Mouse (Mus musculus) regulatory T cell (primary cell): ENCODE results near the gene Kcnk3.

Experiments used
- in situ Hi-C: fragments of 300-600 bp; cut with MboI, MseI; formaldehyde crosslinking; loops from one replicate; pipeline ENCODE4 v1.15.1; 2025; ENCODE audit warnings: high pct_unique_total_duplicates

Kcnk3 gene

DNA sequence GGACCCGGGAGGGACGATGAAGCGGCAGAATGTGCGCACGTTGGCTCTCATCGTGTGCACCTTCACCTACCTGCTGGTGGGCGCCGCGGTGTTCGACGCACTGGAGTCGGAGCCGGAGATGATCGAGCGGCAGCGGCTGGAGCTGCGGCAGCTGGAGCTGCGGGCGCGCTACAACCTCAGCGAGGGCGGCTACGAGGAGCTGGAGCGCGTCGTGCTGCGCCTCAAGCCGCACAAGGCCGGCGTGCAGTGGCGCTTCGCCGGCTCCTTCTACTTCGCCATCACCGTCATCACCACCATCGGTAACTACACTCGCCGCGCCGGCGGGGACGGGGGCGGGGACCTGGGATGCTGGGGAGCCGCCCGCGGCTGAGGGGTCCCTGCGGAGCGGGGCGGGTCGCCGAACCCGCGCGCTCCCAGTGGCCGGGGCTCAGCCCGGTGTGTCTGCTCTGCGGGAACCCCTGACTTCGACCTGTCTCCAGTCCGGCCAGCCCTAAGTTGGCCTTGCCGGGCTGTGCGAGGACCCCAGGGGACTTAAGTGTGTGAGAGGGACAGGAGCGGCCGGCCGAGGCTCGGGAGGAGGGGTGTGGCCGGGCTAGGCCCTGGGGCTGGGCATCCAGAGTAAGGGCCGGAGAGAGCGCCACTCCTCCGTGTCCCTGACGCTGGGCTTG, 465 bp downstream of the Kcnk3 start:
- in situ Hi-C loops, result no loop called here

DNA sequence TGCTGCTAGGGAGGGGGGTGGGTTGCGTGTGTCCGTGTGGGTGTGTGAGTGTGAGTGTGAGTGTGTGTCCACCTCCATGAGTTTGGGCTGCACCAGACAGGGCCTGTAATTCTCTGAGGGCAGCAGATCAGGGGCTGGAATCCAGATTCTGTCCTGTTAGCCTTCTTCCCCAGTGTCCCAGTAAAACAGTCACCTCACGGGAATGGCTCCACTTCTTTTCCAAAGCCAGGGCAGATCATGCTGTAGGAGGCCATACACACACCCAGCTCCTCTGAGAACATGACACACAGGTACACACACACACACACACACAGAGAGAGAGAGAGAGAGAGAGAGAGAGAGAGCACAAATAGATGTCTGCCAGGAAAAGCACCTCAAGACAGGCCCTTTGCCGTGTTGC, 1.1 kb downstream of the Kcnk3 start:
- in situ Hi-C loops, result no loop called here

DNA sequence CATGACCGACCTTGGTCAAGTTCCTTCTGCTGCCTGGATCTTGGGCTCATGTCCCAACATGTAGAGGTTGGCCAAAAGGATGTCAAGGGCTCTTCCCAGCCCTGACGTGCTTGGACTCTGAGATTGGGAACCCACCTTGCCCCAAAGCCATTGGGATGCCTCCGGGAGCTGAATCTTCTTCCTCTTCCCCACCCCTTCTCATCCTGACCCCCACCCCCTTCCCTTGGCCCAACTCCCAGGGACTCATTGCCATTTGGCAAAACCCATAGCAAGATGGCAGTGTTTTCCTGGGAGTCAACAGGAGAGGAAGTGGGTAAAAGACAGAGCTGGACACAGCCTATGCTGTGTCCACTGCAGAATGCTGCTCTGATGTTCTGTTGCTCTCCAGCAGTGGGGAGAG, 1.6 kb downstream of the Kcnk3 start:
- in situ Hi-C loops, result no loop called here

DNA sequence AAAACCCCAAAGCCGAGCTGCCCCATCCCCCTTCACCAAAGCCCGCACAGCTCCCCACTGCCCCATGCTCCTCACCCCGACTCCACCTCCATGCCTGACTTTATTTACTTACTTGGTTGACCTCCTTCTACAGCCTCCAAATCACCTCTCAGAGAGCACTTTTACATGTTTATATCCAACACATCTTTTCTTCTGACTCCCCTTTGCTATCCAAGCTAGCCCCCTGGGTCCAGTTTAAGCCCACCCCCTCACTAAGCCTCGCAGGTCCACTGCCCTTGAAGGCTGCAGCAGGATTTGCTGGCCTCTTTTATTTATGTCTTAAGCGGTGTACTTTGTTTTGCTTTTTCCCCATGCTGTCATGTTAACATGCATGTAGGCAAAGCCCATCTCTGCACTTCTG, 2.3 kb downstream of the Kcnk3 start:
- in situ Hi-C loops, result no loop called here

DNA sequence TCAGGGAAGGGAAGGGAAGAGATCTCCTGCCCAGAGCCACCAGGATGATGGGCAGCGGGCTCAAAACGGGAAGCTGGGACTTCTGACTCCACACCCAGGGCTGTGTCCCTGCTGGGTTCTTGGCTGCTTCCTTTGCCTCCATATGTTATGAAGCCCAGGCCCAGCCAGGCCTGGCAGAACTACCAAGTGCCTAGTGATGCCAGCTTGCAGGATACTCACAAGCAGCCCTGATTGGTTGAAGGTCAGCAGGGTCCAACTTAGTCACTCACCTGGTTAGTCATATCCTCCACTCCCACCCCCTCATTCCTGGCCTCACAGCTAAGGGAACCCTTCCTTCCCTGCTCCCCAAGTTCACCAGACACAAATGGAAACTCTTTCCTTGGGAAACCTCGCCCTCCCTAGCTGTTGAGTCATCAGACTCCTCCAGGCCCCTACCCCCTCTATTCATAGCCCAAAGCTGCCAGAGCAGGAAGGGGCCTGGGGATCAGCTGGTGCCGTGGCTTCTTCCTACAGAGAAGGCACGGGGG, 3.3 kb downstream of the Kcnk3 start:
- in situ Hi-C loops, result no loop called here

DNA sequence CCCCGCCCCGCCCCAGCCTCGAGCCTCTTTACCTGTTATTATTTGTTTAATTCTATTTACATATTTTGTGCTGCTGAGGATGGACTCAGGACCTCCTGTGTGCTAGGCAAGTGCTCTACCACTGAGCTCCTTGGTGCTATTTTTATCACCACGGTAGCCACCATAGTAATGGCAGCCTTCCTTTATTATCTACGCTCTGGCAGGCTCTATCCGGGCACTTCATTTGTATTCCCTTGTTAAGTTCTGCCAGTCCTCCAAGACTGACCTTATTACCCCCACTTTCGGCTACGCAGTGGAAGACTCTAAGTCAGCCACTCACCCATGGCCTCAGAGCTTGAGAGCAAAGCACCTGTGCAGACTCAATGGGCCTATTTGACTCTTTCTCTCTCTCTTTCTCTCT, 3.8 kb downstream of the Kcnk3 start:
- in situ Hi-C loops, result no loop called here

DNA sequence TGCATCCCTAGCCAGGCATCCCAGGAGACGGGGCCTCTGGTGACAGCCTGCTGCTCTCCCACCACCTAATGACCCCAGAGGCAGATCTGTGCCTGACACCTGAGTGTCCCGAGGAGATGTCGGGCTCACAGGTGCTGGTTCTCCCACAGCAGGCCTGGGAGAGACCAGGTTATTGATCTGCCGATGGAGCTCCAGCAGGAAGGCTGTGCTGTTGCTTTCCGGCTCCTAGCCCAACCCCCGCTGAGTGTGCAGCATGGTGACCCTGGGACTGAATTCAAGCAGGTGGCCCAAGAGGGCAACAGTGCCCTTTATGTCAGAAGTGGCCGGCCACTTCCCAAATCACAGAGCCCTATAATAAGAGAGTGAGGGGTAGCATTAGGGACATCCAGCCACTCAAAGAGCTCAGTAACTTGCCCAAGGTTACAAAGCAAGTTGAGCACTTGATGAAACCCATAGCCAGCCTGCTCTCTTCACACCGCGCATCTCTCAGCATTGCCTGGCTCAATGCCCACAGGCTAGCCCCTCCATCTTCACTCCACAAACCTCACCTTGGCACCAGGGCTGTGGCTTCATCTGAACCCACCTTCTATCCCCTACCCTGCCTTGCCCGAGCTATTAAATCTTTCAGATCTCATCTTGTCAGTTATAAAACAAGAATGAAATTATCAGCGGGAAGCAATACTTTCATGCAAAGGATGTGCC, 4.5 kb downstream of the Kcnk3 start:
- in situ Hi-C loops, result no loop called here

DNA sequence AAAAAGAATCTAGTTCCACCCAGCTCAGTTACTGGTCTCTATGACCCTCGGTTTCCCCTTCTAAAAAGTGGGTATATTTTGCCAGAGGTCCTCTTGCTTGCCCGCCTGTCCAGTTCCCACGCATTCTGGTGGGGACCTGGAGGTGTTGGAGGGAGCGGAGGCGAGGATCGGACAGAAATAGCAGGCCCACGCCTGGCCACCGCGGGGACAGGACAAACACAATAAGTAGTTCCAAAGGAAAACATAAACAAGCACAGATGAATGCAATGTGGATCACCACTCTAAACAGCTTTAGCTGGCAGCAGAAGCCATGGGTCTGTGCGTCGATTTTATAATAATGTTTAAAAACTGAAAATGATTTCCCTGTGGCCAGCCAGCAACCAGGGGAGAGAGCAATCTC, 5.4 kb downstream of the Kcnk3 start:
- in situ Hi-C loops, result no loop called here

DNA sequence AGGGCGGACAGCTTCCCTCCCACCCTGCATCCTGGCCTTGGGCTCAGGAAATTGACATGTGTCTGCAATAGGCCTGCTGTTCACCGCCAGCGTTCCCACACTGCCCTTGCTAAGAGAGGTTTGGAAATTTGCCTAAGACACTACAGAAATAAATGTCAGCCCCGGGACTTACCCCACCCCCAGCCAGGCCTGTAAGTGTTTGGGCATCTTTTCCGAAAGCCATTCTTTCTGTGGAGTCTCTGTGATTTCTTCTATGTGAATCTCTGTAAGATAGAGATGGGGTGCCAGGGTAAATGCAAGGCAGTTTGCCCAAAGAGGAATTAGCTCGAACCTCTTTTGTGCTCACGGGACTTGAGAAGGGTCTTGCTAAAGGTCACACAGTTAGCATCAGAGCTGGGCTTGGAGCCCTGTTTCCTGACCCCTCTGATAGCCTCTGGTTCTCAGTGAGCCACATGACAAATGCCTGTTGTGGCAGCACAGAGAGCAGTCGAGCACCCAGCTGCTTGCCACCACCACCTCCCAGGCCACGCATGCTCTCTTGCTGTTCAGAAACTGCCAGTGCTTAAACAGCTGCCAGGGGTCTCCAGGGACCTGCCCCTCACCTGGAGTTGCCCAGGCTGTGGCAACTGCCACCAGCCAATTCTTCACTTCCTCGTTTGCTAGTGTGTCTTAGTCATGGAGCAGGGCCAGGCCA, 6.0 kb downstream of the Kcnk3 start:
- in situ Hi-C loops, result no loop called here

DNA sequence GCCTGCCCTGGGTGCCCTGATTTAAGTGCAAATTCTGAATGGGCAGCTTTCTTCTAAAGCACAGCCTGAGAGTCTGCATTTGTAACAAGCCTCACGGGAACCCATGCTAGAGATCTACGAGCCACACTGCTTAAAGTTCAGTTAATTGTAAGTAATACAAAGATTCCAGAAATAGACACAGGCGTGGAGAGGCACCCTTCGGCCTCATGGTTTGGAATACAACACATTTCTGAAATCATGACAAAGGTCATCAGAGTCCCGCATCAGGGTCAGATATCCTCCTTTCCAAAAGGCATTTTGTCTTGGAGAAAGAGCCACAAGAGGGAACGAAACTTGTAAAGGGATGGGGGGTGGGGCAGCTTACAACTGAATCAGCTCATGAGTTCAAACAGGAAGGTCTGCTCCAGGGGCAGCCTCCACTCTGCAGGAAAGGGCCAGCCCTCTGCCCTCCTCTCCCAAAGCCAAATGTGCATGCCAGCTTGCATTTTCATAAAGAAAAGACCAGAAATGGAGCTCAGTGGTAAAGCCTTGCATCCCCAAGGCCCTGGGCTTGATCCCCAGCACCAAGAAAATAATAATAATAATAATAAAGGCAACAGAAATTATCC, 7.1 kb downstream of the Kcnk3 start:
- in situ Hi-C loops, result no loop called here

DNA sequence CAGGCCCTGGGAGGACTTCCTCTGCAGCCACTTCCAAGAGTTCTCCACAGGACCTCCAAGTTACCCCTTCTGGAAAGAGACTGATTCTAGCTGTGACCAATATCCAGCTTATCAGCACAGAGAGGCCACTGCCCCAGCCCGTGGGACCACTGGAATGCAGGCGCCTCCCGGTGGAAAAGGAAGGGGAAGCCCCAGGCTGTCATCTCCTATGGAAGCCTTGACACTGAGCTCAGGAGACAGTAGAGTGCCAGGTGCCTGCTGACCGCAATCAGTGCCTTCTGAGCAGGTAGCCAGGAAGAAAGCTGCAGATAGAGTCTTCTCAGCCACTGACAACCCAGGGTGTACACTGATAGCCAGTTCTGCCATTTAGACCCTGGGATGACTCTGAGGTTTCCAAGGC, 13.4 kb downstream of the Kcnk3 start:
- in situ Hi-C loops, result no loop called here

DNA sequence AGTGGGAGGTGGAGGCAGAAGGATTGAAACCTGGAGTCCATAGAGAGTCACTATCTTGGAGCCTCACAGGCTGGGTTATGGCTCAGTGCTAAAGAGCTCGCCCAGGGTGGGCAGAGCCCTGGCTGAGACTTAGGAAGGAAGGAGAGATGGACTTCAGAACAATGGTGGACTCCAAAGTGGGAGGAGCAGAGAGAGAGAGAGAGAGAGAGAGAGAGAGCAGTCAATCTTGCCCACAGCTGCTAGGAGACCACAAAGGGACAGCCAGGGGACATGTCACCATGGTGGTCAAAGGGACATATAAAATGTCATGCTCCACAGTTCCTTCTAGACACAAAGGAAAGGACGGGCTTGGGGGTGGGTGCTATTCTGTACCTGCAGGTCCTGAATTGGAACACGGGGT, 15.3 kb downstream of the Kcnk3 start:
- in situ Hi-C loops, result no loop called here

DNA sequence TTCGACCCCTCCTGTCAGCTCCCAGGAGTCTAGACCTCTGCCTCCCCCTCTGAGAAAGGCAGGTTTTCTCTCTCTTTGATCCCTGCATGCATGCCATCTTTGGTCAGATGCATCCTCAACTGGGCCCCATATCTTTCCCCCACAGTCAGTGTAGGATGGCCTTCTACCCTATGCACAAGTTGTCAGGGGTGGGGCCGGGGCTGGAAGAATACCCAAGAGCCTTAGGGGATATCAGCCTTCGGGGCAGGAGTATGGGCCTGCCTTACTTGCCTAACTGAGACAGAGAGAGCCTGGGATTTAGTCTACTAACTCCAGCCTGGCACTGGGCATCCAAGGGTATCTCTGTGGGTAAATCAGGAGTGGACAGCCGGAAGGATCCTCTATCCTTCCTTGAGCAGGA, 16.0 kb downstream of the Kcnk3 start:
- in situ Hi-C loops, result no loop called here

DNA sequence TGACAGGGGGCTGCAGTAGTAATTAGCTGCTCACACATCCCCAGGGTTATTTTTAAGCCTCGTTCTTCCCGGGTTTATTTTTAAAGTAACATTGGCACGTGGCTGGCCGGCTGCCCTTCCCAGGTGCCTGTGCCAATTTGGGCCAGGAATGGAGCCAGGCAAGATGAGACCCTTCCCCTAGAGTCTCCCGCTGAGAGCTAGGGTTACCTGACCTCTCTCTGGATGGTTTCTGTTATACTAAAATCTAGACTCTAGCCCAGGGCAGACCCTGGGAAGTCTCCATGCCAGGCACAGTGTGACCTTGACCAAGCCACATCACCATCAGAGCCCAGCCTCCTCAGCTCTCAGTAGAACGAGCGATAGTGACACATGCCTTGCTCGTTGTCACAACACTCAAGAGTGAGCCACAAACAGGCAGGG, 16.8 kb downstream of the Kcnk3 start:
- in situ Hi-C loops, result no loop called here

DNA sequence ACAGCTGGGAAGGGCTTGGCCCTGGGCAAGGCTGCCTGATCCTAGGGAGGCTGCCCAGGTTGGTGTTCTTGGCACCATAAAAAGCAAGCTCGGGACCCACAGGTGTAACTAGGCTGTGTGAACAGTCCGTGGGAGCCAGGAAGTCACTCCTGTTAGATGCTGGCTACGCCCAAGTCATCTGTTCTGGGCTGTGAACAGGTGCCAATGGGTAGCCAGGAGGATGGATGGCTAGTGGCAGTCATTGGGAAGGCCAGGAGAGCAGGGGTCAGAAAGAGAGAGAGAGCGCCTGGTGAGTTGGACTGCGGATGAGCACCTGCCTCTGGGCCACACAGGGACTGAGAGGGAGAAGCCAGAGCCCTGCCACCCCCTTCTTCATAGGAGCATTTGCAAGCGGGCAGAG, 17.7 kb downstream of the Kcnk3 start:
- in situ Hi-C loops, result no loop called here

DNA sequence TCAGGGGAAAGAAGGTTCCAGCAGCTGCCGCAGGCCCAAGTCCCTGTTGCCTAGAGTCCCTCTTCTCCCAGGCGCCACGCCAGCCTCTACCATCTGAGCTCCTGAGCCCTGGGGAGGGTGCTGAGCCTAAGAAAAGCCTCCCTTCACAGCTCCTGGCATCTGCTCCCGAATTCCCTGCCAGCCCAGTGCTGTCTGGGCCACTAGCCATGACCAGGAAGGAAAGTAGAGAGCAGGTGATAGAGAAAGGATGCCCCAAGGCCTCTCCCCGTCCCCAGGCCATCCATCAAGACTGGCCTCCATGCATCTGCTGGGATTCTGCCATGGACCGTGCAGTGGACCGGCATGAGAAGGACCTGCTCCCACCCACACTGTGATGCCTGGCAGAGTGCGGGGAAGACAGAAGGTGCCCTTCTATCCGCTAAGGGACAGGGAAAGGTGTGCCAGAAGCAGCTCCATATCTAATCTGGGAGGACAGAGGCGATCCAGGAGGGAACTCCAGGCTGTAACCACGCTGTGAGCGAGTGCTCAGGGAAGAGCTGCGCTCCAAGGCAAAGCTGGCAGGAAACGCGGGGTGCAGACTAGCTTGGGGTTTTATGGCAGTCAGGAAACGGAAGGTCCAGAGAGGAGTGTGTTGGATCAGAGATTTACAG, 18.6 kb downstream of the Kcnk3 start:
- in situ Hi-C loops, result no loop called here

DNA sequence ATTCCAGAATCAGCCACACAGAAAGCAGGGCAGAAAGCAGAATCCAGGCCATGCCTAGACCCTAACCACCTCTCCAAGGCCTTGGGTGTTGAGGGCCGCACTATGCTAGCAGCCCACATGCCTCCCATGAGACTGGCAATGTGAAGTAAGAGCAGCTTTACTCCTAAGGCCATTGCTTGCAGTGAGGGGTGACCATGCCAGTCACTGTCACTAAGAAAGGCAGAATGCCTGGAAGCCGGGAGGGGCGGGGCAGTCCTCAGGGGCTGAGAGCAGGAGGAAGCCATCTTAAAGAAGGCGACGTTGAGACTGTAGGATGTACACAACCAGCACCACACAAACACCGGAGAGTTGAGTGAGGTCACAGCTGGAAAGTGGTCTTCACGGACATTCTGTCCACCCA, 21.1 kb downstream of the Kcnk3 start:
- in situ Hi-C loops, result no loop called here

DNA sequence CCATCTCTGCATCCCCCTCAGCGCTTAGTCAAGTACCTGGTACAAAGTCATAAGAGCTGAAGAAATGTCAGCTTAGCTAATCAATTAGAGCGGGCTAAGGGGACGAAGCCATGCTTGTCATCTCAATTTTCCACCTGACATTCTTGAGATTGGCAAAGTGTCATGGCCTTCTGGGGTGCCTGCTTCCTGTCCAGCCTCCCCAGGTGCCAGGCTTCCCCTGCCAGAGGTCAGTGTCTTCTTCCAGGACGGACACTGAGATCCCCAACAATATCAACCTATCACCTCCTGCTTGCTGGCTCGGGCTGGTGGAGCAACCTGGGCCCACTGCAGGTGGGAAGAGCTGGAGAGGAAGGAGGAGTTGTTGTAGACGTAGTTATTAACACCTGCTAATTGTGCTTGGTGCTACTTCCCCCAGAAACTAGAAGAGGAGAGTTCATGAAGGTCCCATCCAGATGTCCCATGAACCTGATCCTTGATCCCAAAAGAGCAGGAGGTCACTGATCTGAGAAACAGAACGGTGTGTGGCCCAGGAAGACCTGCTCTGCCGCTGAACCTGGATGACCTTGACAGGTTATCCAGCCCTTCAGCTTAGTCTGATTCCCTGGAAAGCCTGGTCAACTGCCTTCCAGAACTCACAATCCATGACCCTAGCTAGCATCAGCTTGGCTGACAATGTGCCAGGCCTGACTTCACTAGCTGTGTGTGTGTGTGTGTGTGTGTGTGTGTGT, 22.1 kb downstream of the Kcnk3 start:
- in situ Hi-C loops, result no loop called here

DNA sequence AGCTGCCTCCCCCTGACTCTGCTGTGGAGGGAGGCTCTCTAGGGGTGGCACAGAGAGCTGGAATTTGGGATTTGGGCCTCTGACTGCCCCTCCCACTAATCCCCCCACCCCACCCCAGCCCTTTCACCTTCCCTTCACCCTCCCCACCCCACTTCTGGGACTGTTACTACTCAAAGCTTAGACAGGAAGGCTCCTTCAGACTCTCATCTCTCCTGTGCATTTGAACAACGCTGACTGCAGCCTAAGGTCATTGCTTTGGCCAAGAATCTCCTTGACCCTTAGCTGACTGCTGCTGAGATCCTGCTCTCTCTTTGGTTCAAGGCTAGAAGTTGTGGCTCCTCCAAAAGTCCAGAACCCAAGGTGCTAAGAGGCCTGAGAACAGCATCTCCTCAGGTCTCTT, 23.1 kb downstream of the Kcnk3 start:
- in situ Hi-C loops, result no loop called here

DNA sequence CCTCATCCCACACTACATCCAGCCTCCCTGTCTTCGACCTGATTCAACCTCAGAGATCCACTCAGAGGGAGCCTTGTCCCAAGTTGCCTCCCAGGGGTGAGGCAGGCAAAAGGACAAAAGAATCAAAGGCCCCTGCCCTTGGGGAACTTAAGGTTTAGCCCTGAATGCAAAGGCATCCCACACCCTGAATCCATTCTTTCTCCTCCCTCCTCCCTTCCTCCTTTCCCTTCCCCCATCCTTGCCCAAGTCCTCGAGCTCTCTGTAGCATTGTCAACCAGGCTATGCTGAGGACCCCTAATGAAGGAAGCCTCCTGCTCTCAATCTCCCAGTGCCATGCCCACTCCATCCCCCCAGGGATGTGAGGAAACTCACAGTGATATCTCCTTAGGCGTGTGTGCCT, 23.7 kb downstream of the Kcnk3 start:
- in situ Hi-C loops, result no loop called here

DNA sequence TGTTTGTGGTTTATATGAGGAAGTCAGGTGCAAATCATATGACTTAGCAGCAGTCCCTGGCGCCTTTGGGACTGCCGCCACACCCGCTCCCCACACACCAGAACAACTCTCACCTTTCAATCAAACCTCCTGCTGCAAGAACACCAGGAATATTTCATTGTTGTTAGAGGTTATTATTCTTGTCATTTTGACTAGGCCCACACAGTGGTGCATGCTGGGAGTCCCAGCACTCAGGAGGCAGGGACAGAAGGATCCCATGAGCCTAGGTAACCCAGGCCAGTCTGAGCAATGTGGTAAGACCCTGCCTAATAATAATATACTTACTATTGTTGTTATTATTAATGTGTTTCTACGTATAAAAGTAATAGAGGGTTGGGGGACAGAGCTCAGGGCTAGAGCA, 24.6 kb downstream of the Kcnk3 start:
- in situ Hi-C loops, result no loop called here
